Mouse (Mus musculus) left cerebral cortex, adult 18-20 months (tissue): ENCODE data around the gene Ankdd1a. TPM values are rescaled to one million over a fixed set of nuclear protein-coding genes. Genes with fewer than 3 reads are reported as not detected.

Source experiments
- total RNA-seq, 2 experiments: library from RNA; stranded (reverse); gene quantifications; 2 replicates each; pipeline ENCODE4 v1.2.3; 2021

The Ankdd1a gene
- total RNA-seq, 2 experiments from 2014 or later, result 2.3 to 3.7 TPM

Other genes with a start within 250 kb of the Ankdd1a start
- 10 to 100 TPM; 29.0 to 29.1 TPM for gene Clpx, start 225.9 kb downstream of the Ankdd1a start, total RNA-seq
- gene Pdcd7, start 174.1 kb downstream of the Ankdd1a start, total RNA-seq, result 10 to 100 TPM; 27.1 to 30.6 TPM
- 1 to 10 TPM; 4.0 to 5.2 TPM for gene Ubap1l, start 159.2 kb downstream of the Ankdd1a start, total RNA-seq
- gene Kbtbd13, start 128.5 kb downstream of the Ankdd1a start, total RNA-seq, result under 1 TPM in 1 of 2 experiments, not detected in 1; 0.16 TPM
- 1 to 10 TPM; 2.4 to 2.7 TPM for gene Rasl12, start 121.7 kb downstream of the Ankdd1a start, total RNA-seq
- gene Slc51b, start 97.2 kb downstream of the Ankdd1a start, total RNA-seq, result not detected
- gene Mtfmt, start 84.4 kb downstream of the Ankdd1a start, total RNA-seq, result 10 to 100 TPM; 15.4 to 16.5 TPM
- gene Spg21, start 59.2 kb downstream of the Ankdd1a start, total RNA-seq, result 10 to 100 TPM; 27.6 to 34.9 TPM
- 10 to 100 TPM; 11.6 to 18.2 TPM for gene Plekho2, start 59.8 kb upstream of the Ankdd1a start, total RNA-seq
- gene Pif1, start 67.0 kb upstream of the Ankdd1a start, total RNA-seq, result under 1 TPM; 0.45 to 0.46 TPM
- gene Rbpms2, start 109.5 kb upstream of the Ankdd1a start, total RNA-seq, result 1 to 10 TPM; 3.0 to 3.6 TPM
- 100 to 1,000 TPM; 241 to 243 TPM for gene Oaz2, start 147.8 kb upstream of the Ankdd1a start, total RNA-seq